In the genomic region with DNA sequence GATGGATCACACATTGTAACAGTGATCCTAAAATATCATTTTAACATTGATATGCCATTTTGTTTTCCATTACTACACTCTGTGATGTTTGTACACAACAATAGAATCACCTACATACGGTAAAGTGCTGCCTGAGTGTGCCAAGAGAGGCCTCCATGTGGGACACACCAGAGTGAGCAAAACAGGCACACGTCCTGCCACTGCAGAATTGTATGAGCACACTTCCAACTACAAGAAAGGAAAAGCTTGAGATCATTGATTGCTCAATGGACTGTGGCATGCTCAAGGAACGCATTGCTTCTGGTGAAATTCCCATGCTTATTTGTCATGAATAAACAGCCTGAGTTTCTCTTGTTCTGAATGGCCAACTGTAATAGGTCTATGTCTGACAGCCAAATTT, we compare ENCODE assay signal across 14 mouse cellular contexts.
"Had no signal": no experiment of that assay in that cellular context is flagged by ENCODE, and none has a peak within 500 bp of the region (broad histone marks: within the 10 kb centered on the region; RNA-seq: fewer than 3 reads in every experiment).

No protein-coding gene starts in this region.

- H3K4me2 ChIP-seq: liver, embryonic 11.5 days; liver, embryonic 15.5 days; midbrain, embryonic 11.5 days; midbrain, embryonic 15.5 days; neural tube, embryonic 12.5 days had no signal

- H3K4me1 ChIP-seq: liver, embryonic 15.5 days; megakaryocyte, embryonic 14.5 days; midbrain, embryonic 15.5 days; neural tube, embryonic 12.5 days had no signal

- H3K9ac ChIP-seq: liver, embryonic 15.5 days; midbrain, embryonic 15.5 days; neural tube, embryonic 12.5 days had no signal

- H3K27me3 ChIP-seq: liver, embryonic 15.5 days; megakaryocyte, embryonic 14.5 days; midbrain, embryonic 15.5 days; neural tube, embryonic 12.5 days had no signal

- H3K9me3 ChIP-seq: liver, embryonic 15.5 days; megakaryocyte, embryonic 14.5 days; midbrain, embryonic 15.5 days; neural tube, embryonic 12.5 days had no signal

- H3K27ac ChIP-seq: hindbrain, postnatal 0 days; kidney, postnatal 0 days; liver, embryonic 15.5 days; macrophage; midbrain, embryonic 15.5 days; neural tube, embryonic 12.5 days; stomach, postnatal 0 days had no signal

- ATAC-seq: hindbrain, postnatal 0 days; lung, postnatal 0 days; midbrain, embryonic 15.5 days had no signal

- DNase-seq: lung, adult 2 months; right cerebral cortex, postnatal 14 days; thymus, postnatal 4 days had no signal

- H3K36me3 ChIP-seq: liver, embryonic 15.5 days; midbrain, embryonic 15.5 days; neural tube, embryonic 12.5 days had no signal

- H3K4me3 ChIP-seq: liver, embryonic 15.5 days; megakaryocyte, embryonic 14.5 days; midbrain, embryonic 15.5 days; neural tube, embryonic 12.5 days had no signal
